Mouse (Mus musculus) limb, embryonic 10.5 days (tissue): ENCODE results near the gene Sapcd2. TPM values are rescaled to one million over a fixed set of nuclear protein-coding genes. Genes with fewer than 3 reads are reported as not detected.
A peak's percentile ranks its signal among the peaks of the same experiment; 100 is the strongest.

Experiments
- DNase-seq: peaks from one replicate; pipeline ENCODE4 v3.0.0-alpha.2; 2017; ENCODE audit warnings: low spot score
- H3K27ac ChIP-seq: fragments of 300-500 bp; sonication (generic); 2 replicates; pipeline ENCODE4 v1.5.1; 2016; ENCODE audit warnings: mild to moderate bottlenecking
- H3K27me3 ChIP-seq: fragments of 300-500 bp; sonication (generic); 2 replicates; pipeline ENCODE4 v1.6.1; 2016; ENCODE audit warnings: low read depth, mild to moderate bottlenecking; ENCODE audit not compliant: poor library complexity, severe bottlenecking
- H3K36me3 ChIP-seq: fragments of 300-500 bp; sonication (generic); 2 replicates; pipeline ENCODE4 v1.6.1; 2016; ENCODE audit warnings: mild to moderate bottlenecking, moderate library complexity
- H3K4me1 ChIP-seq: fragments of 300-500 bp; sonication (generic); 2 replicates; pipeline ENCODE4 v1.6.1; 2016
- H3K4me3 ChIP-seq: fragments of 300-500 bp; sonication (generic); 2 replicates; pipeline ENCODE4 v1.5.1; 2016; ENCODE audit warnings: mild to moderate bottlenecking, moderate library complexity
- H3K9me3 ChIP-seq: fragments of 300-500 bp; sonication (generic); replicated peaks from 2 replicates; pipeline ENCODE4 v1.6.1; 2016; ENCODE audit warnings: mild to moderate bottlenecking
- WGBS: fragments of 180-500 bp; shearing (Covaris S2); methylation state at CpG from one replicate; pipeline ENCODE4 v1.1.7; 2016; 5-methylcytosine and 5-hydroxymethylcytosine counted together
- polyA plus RNA-seq: library from polyadenylated mRNA; unstranded; fragments of >200 nt; fragmentation: Nextera tagmentation; extraction: Ambion mirVana; gene quantifications from 2 replicates; pipeline ENCODE4 v1.2.1, GENCODE M21; 2016

The Sapcd2 gene
- polyA plus RNA-seq, 1 experiment from 2014 or later, result 88.3 TPM

DNA sequence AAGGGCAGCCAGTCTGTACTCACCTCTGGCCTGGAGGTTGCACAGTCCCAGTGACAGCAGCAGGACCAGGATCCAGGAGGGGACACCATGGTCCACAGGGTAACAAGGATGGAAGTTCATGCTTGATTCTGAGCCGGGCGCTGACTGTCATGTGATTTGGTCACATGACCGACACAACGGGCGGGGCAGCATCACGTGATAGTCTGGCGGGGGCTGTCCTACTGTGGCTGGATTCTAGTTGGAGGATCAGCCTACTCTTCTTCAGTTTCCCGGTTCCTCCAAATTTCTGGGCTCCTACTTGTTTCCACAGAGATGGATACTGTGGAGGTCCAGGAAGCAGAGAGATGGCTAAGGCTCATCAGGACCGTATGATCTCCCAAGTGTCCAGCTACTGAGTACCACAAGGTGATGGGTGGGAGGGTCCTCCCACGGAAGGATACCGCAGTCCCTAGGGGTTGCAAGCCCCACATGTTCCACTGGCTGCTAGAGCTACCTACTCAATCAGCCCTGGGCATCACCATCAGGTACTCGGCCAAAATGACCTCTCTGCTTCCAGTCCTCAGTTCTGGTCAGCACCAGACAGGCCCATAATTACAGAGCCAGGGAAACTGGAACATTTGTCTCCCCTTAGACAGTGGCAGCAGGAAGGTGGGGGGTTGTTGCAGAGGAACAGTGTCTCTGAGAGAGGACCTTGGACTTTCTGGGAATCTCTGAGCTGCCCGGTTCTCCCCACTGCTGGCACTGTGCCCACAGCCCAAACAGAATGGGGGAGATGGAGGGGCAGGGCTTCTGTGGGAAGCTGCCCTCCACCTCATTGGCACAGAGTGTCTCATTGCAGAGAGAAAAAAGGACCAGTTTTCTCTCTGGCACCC lies 15.7 kb upstream of the Sapcd2 start, which contains the start of gene Dpp7:
TSS of gene Dpp7 (minus strand) at position 152 of the 872 bp plus-strand sequence.
- WGBS, result 8% methylated on average over 13 of the region's 13 CpGs
- peaks cover 25% of the 10 kb centered on the region for H3K4me1 ChIP-seq
- H3K27ac ChIP-seq, result peak within 1 kb of the TSS; percentile 66
- peaks cover 30% of the 10 kb centered on the region for H3K36me3 ChIP-seq
- peak; percentile 95 for DNase-seq
- no peaks in the 10 kb centered on the region for H3K27me3 ChIP-seq
- no peaks in the 10 kb centered on the region for H3K9me3 ChIP-seq
- H3K4me3 ChIP-seq, result peak within 1 kb of the TSS; percentile 62

DNA sequence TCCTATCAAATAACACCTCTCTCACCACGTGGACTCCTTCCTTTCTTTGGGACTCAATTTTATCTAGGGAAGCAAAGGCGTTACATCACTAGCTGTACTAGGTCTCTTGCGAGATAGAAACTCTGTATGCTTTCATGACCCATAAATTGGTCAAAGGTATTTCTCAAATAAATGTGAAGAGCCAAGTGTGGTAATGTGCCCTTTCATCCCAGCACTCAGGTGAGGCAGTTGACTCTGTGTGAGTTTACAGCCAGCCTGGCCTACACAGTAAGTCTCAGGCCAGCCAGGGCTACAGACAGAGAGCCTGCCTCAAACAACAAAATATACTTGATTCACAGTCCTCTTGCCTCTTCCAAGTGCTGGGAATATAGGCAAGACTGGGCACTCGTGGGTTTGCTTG lies 12.3 kb upstream of the Sapcd2 start:
- H3K27me3 ChIP-seq, result peaks cover 26% of the 10 kb centered on the region
- no peak overlapping the region for H3K27ac ChIP-seq
- WGBS, result 77% methylated on average over 4 of the region's 4 CpGs
- H3K4me1 ChIP-seq, result peaks cover 26% of the 10 kb centered on the region
- no peak for DNase-seq
- H3K9me3 ChIP-seq, result no peaks in the 10 kb centered on the region
- no peak overlapping the region for H3K4me3 ChIP-seq
- H3K36me3 ChIP-seq, result no peaks in the 10 kb centered on the region; the same call in 1 of the 2 replicates

GRCm38 (mm10) chr2:25363478-25364178 lies 8.5 kb upstream of the Sapcd2 start:
- no peak for DNase-seq
- Histone ChIP-seq H3K4me3 (no peak overlapping the region), H3K27ac (no peak overlapping the region), H3K4me1 (peaks cover 11% of the 10 kb centered on the region), H3K27me3 (peaks cover 44% of the 10 kb centered on the region), H3K9me3 (no peaks in the 10 kb centered on the region), H3K36me3 (no peaks in the 10 kb centered on the region)
- 59% methylated on average over 13 of the region's 13 CpGs for WGBS

DNA sequence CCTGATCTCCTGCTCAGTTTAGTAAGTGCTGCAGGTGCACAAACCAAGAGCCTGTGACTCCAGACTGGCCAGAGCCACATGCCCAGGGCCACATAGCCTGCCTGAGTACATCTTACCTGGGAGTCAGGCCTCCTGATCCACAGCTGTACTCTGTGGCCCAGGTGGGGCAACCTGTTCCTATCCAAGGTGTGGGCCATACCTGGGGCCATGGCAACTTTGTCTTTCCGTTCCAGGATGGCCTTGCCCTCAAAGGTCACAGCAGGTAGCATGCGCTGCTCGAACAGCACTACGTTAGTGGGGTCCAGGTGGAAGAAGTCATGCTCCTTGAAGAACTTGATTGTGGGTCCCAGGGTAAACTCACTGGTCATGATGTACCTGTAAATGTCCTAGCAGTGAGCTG lies 7.8 kb upstream of the Sapcd2 start:
- Histone ChIP-seq H3K4me1 (peaks cover 11% of the 10 kb centered on the region), H3K27ac (no peak overlapping the region), H3K4me3 (peak overlapping the region; percentile 62; the same call in 1 of the 2 replicates), H3K36me3 (no peaks in the 10 kb centered on the region), H3K9me3 (no peaks in the 10 kb centered on the region), H3K27me3 (peaks cover 44% of the 10 kb centered on the region)
- DNase-seq, result no peak
- 86% methylated on average over 4 of the region's 4 CpGs for WGBS

- H3K36me3 ChIP-seq, result no peaks in the 10 kb centered on the region
- peaks cover 11% of the 10 kb centered on the region for H3K4me1 ChIP-seq
- WGBS, result 26% methylated on average over 9 of the region's 9 CpGs
- H3K9me3 ChIP-seq, result no peaks in the 10 kb centered on the region
- peak; percentile 41 for DNase-seq
- H3K27me3 ChIP-seq, result peaks cover 44% of the 10 kb centered on the region
- peak overlapping the region; percentile 62 for H3K4me3 ChIP-seq
- H3K27ac ChIP-seq, result peak overlapping the region; percentile 61; the same call in 1 of the 2 replicates
These were observed 7.4 kb upstream of the Sapcd2 start for GRCm38 (mm10) chr2:25364761-25365090.

GRCm38 (mm10) chr2:25365091-25365761 lies 6.9 kb upstream of the Sapcd2 start, which contains the start of gene Uap1l1:
TSS of gene Uap1l1 (minus strand) at chr2:25365682.
- no peaks in the 10 kb centered on the region for H3K36me3 ChIP-seq
- WGBS, result under 1% methylated on average over 54 of the region's 54 CpGs
- H3K4me1 ChIP-seq, result peaks cover 11% of the 10 kb centered on the region
- H3K27ac ChIP-seq, result peak within 1 kb of the TSS; percentile 61
- DNase-seq, result peak; percentile 80
- H3K9me3 ChIP-seq, result no peaks in the 10 kb centered on the region
- peaks cover 44% of the 10 kb centered on the region for H3K27me3 ChIP-seq
- peak within 1 kb of the TSS; percentile 62 for H3K4me3 ChIP-seq

DNA sequence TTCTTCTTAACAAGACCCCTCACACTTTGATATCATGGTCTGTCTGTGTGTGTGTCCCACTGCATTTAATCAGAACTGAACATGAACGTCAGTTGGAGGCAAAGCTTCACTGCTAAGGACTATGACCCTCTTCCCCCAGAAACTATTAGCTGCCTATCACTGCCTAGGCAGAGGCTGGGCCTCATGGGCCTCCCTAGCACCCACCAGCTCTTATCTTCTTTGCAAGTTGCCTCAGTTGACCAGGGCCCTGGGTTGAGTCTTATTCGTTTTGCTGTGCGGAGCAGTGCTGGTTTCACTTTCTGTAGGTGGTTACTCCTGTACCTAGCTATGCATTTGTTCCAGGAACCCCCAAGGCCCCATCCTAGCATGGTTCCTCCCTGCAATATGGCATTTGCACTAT lies 2.1 kb upstream of the Sapcd2 start:
- no peak for DNase-seq
- 89% methylated on average over 3 of the region's 3 CpGs for WGBS
- H3K27ac ChIP-seq, result no peak overlapping the region
- H3K4me3 ChIP-seq, result no peak overlapping the region
- H3K4me1 ChIP-seq, result peaks cover 38% of the 10 kb centered on the region
- no peaks in the 10 kb centered on the region for H3K9me3 ChIP-seq
- H3K36me3 ChIP-seq, result peaks cover 6% of the 10 kb centered on the region
- H3K27me3 ChIP-seq, result peaks cover 17% of the 10 kb centered on the region

DNA sequence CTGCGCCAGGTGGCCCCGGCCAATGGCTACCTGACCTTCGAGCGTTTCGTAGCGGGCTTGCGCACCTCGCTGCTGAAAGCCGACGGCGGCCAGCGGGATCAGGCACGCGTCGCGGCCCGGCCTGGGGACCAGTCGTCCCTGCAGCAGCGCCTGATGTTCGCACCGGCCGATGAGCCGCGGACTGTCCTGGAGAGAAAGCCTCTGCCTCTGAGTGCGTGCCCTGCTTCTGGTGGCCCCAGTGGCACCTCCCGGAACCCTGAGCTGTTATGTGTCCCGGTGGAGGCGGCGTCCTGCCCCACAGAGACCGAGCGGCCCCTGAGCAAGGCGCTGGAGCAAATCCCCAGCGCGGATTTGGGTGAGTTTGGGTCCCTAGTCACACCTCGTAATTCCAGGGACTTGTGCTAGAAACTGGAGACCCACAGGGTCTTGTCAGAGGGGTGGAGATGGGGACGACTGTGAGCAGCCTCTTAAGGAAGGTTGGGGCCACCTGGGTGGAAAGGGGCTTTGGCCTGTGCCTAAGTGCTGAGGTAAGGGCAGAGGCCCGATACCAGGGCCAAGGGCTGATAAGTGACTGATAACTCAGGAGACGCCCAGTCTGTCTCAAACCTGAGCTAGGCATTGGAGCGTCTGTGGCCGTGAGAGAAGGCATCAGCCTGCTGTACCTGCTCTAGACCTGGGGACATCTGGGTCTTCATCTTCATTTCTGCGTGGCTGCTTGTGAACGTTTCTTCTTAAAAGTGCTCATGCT lies 697 bp downstream of the Sapcd2 start:
- H3K27ac ChIP-seq, result peak overlapping the region; percentile 92
- DNase-seq, result no peak
- 2% methylated on average over 42 of the region's 42 CpGs for WGBS
- H3K4me1 ChIP-seq, result peaks cover 31% of the 10 kb centered on the region
- peak overlapping the region; percentile 78 for H3K4me3 ChIP-seq
- no peaks in the 10 kb centered on the region for H3K27me3 ChIP-seq
- H3K36me3 ChIP-seq, result peaks cover 34% of the 10 kb centered on the region
- no peaks in the 10 kb centered on the region for H3K9me3 ChIP-seq

- Histone ChIP-seq H3K9me3 (no peaks in the 10 kb centered on the region), H3K36me3 (peaks cover 41% of the 10 kb centered on the region), H3K4me1 (peaks cover 31% of the 10 kb centered on the region), H3K27ac (peak overlapping the region; percentile 92), H3K4me3 (peak overlapping the region; percentile 78), H3K27me3 (no peaks in the 10 kb centered on the region)
- no peak for DNase-seq
- WGBS, result 43% methylated on average over 2 of the region's 2 CpGs
These were observed 1.3 kb downstream of the Sapcd2 start for GRCm38 (mm10) chr2:25373431-25373830.

- WGBS, result 63% methylated on average over 4 of the region's 4 CpGs
- Histone ChIP-seq H3K4me3 (no peak overlapping the region), H3K27me3 (no peaks in the 10 kb centered on the region), H3K4me1 (peaks cover 27% of the 10 kb centered on the region), H3K36me3 (peaks cover 46% of the 10 kb centered on the region), H3K9me3 (no peaks in the 10 kb centered on the region), H3K27ac (no peak overlapping the region)
- DNase-seq, result no peak
These were observed 4.5 kb downstream of the Sapcd2 start for GRCm38 (mm10) chr2:25376589-25376988.

DNA sequence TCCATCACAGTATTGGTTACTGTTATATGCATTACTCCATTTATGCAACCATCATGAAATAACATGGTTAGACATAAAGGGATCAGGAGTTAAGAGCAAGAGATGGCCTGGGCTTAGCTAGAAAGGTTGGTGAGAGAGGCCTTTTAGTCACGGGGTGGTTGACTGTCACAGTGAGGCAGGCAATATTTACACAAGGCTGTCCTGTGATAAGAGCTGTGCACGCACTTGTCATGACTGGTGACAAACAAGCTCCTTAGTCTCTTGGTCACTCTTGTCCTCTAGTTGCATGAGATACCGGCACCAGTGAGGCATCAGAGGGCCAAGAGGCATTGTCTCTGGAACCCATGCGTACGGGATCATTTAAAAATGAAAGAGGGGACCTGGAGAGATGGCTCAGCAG lies 12.4 kb downstream of the Sapcd2 start:
- Histone ChIP-seq H3K4me1 (no peaks in the 10 kb centered on the region), H3K27ac (no peak overlapping the region), H3K27me3 (no peaks in the 10 kb centered on the region), H3K4me3 (no peak overlapping the region), H3K9me3 (no peaks in the 10 kb centered on the region), H3K36me3 (no peaks in the 10 kb centered on the region)
- no peak for DNase-seq
- WGBS, result 86% methylated on average over 5 of the region's 5 CpGs

DNA sequence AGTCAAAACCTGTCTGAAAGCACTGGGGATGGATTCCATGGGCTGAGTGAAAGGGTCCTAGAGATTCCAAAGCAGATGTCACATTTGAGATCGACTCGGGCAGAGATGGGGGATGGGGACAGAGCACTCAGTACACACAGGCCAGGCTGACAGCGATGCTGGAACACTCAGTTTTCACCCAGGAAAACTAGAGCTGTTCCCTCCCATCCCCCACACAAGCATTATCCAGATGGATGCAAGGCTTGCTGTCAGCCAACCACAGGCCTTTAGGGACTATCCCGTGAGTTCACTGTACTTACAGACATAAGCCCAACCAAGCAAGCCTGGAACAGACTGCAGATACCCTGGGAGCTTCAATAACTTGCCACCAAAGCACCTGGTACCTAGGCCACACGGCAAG lies 19.1 kb downstream of the Sapcd2 start:
- no peaks in the 10 kb centered on the region for H3K9me3 ChIP-seq
- H3K4me1 ChIP-seq, result peaks cover 16% of the 10 kb centered on the region
- no peaks in the 10 kb centered on the region for H3K36me3 ChIP-seq
- DNase-seq, result no peak
- H3K27ac ChIP-seq, result no peak overlapping the region
- H3K4me3 ChIP-seq, result no peak overlapping the region
- 76% methylated on average over 5 of the region's 5 CpGs for WGBS
- peaks cover 37% of the 10 kb centered on the region for H3K27me3 ChIP-seq
